Mouse (Mus musculus): ENCODE data around the gene Sema6d. TPM values are rescaled to one million over a fixed set of nuclear protein-coding genes. Genes with fewer than 3 reads are reported as not detected.

Sema6d gene
- polyA plus RNA-seq, 1 experiment = 25.3 TPM

- Histone ChIP-seq H3K4me1 (ENCODE audit: control insufficient read depth, insufficient read depth, low read length) (no peaks in the 10 kb centered on the region), H3K4me3 (replicated peaks; ENCODE audit: extremely low read depth, low read depth, low read length) (no peak overlapping the region)
- 77% methylated on average over 5 of the region's 5 CpGs for WGBS
- TF ChIP-seq CTCF (IDR thresholded peaks at IDR 0.05; ENCODE audit: insufficient read depth, low read length) (no peak), POLR2A (IDR thresholded peaks at IDR 0.05; ENCODE audit: borderline replicate concordance, extremely low read depth, low read depth, low read length) (no peak)
- DNase-seq = no peak
Observed at GRCm38 (mm10) chr2:124563759-124564158, 474.0 kb downstream of the Sema6d start.

- Histone ChIP-seq H3K4me3 (replicated peaks; ENCODE audit: extremely low read depth, low read depth, low read length) (no peak overlapping the region), H3K4me1 (ENCODE audit: control insufficient read depth, insufficient read depth, low read length) (no peaks in the 10 kb centered on the region)
- no peak for TF ChIP-seq POLR2A (IDR thresholded peaks at IDR 0.05; ENCODE audit: borderline replicate concordance, extremely low read depth, low read depth, low read length)
- TF ChIP-seq CTCF (IDR thresholded peaks at IDR 0.05; ENCODE audit: insufficient read depth, low read length) = no peak
- DNase-seq = no peak
- 50% methylated on average over 4 of the region's 4 CpGs for WGBS
Observed at GRCm38 (mm10) chr2:124573734-124574133, 484.0 kb downstream of the Sema6d start.

- 85% methylated on average over 2 of the region's 2 CpGs for WGBS
- TF ChIP-seq CTCF (IDR thresholded peaks at IDR 0.05; ENCODE audit: insufficient read depth, low read length) = no peak
- TF ChIP-seq POLR2A (IDR thresholded peaks at IDR 0.05; ENCODE audit: borderline replicate concordance, extremely low read depth, low read depth, low read length) = no peak
- DNase-seq = no peak
- H3K4me3 ChIP-seq (replicated peaks; ENCODE audit: extremely low read depth, low read depth, low read length) = no peak overlapping the region
- no peaks in the 10 kb centered on the region for H3K4me1 ChIP-seq (ENCODE audit: control insufficient read depth, insufficient read depth, low read length)
Observed at GRCm38 (mm10) chr2:124576053-124576452, 486.3 kb downstream of the Sema6d start.

GRCm38 (mm10) chr2:124583561-124583960, 493.8 kb downstream of the Sema6d start:
- H3K4me3 ChIP-seq (replicated peaks; ENCODE audit: extremely low read depth, low read depth, low read length) = no peak overlapping the region
- WGBS = 58% methylated on average over 7 of the region's 7 CpGs
- H3K4me1 ChIP-seq (ENCODE audit: control insufficient read depth, insufficient read depth, low read length) = no peaks in the 10 kb centered on the region
- no peak for TF ChIP-seq POLR2A (IDR thresholded peaks at IDR 0.05; ENCODE audit: borderline replicate concordance, extremely low read depth, low read depth, low read length)
- no peak for TF ChIP-seq CTCF (IDR thresholded peaks at IDR 0.05; ENCODE audit: insufficient read depth, low read length)
- no peak for DNase-seq

- DNase-seq = no peak
- WGBS = 86% methylated on average over 4 of the region's 4 CpGs
- H3K4me3 ChIP-seq (replicated peaks; ENCODE audit: extremely low read depth, low read depth, low read length) = no peak overlapping the region
- no peak for TF ChIP-seq CTCF (IDR thresholded peaks at IDR 0.05; ENCODE audit: insufficient read depth, low read length)
- no peak for TF ChIP-seq POLR2A (IDR thresholded peaks at IDR 0.05; ENCODE audit: borderline replicate concordance, extremely low read depth, low read depth, low read length)
- H3K4me1 ChIP-seq (ENCODE audit: control insufficient read depth, insufficient read depth, low read length) = no peaks in the 10 kb centered on the region
Observed at GRCm38 (mm10) chr2:124592750-124593149, 503.0 kb downstream of the Sema6d start.

- Histone ChIP-seq H3K4me3 (replicated peaks; ENCODE audit: extremely low read depth, low read depth, low read length) (no peak overlapping the region), H3K4me1 (ENCODE audit: control insufficient read depth, insufficient read depth, low read length) (no peaks in the 10 kb centered on the region)
- no peak for TF ChIP-seq CTCF (IDR thresholded peaks at IDR 0.05; ENCODE audit: insufficient read depth, low read length)
- no peak for TF ChIP-seq POLR2A (IDR thresholded peaks at IDR 0.05; ENCODE audit: borderline replicate concordance, extremely low read depth, low read depth, low read length)
- 26% methylated on average over 3 of the region's 3 CpGs for WGBS
- no peak for DNase-seq
Observed at GRCm38 (mm10) chr2:124599014-124599413, 509.2 kb downstream of the Sema6d start.

- H3K4me1 ChIP-seq (ENCODE audit: control insufficient read depth, insufficient read depth, low read length) = no peaks in the 10 kb centered on the region
- WGBS = 81% methylated on average over 9 of the region's 9 CpGs
- TF ChIP-seq POLR2A (IDR thresholded peaks at IDR 0.05; ENCODE audit: borderline replicate concordance, extremely low read depth, low read depth, low read length) (no peak), CTCF (IDR thresholded peaks at IDR 0.05; ENCODE audit: insufficient read depth, low read length) (no peak)
- no peak overlapping the region for H3K4me3 ChIP-seq (replicated peaks; ENCODE audit: extremely low read depth, low read depth, low read length)
- no peak for DNase-seq
Observed at GRCm38 (mm10) chr2:124601702-124602378, 512.1 kb downstream of the Sema6d start.

- no peak overlapping the region for H3K4me3 ChIP-seq (replicated peaks; ENCODE audit: extremely low read depth, low read depth, low read length)
Observed at GRCm38 (mm10) chr2:124602379-124602913, 512.7 kb downstream of the Sema6d start.

GRCm38 (mm10) chr2:124605341-124605740, 515.6 kb downstream of the Sema6d start:
- WGBS = 68% methylated on average over 1 of the region's 1 CpGs

More at GRCm38 (mm10) chr2:124602379-124602913, 512.7 kb downstream of the Sema6d start:
- 66% methylated on average over 8 of the region's 8 CpGs for WGBS
- no peaks in the 10 kb centered on the region for H3K4me1 ChIP-seq (ENCODE audit: control insufficient read depth, insufficient read depth, low read length)
- no peak for TF ChIP-seq POLR2A (IDR thresholded peaks at IDR 0.05; ENCODE audit: borderline replicate concordance, extremely low read depth, low read depth, low read length)
- TF ChIP-seq CTCF (IDR thresholded peaks at IDR 0.05; ENCODE audit: insufficient read depth, low read length) = no peak
- no peak for DNase-seq

GRCm38 (mm10) chr2:124607986-124608385, 518.2 kb downstream of the Sema6d start:
- H3K4me1 ChIP-seq (ENCODE audit: control insufficient read depth, insufficient read depth, low read length) = no peaks in the 10 kb centered on the region; the same call in 1 of the 2 replicates
- no peak for DNase-seq
- WGBS = 66% methylated on average over 5 of the region's 5 CpGs
- H3K4me3 ChIP-seq (replicated peaks; ENCODE audit: extremely low read depth, low read depth, low read length) = no peak overlapping the region
- TF ChIP-seq CTCF (IDR thresholded peaks at IDR 0.05; ENCODE audit: insufficient read depth, low read length) = no peak

More at GRCm38 (mm10) chr2:124605341-124605740, 515.6 kb downstream of the Sema6d start:
- no peak for DNase-seq
- TF ChIP-seq POLR2A (IDR thresholded peaks at IDR 0.05; ENCODE audit: borderline replicate concordance, extremely low read depth, low read depth, low read length) (no peak), CTCF (IDR thresholded peaks at IDR 0.05; ENCODE audit: insufficient read depth, low read length) (no peak)
- Histone ChIP-seq H3K4me3 (replicated peaks; ENCODE audit: extremely low read depth, low read depth, low read length) (no peak overlapping the region), H3K4me1 (ENCODE audit: control insufficient read depth, insufficient read depth, low read length) (no peaks in the 10 kb centered on the region; the same call in 1 of the 2 replicates)

Measured in lung, adult 2 months (tissue).